Mouse (Mus musculus) c-Kit-positive CD71-positive TER-119-positive erythroid progenitor cells, embryonic 14.5 days (primary cell): Measurements from ENCODE around the gene Ctnna2.

Source experiments
- DNase-seq: peaks from one replicate; pipeline ENCODE4 v3.0.0-alpha.2; 2013; ENCODE audit warnings: low spot score

The Ctnna2 gene

GRCm38 (mm10) chr6:76908086-76908485 is 1071.4 kb downstream of the Ctnna2 start:
- DNase-seq = no peak

DNA sequence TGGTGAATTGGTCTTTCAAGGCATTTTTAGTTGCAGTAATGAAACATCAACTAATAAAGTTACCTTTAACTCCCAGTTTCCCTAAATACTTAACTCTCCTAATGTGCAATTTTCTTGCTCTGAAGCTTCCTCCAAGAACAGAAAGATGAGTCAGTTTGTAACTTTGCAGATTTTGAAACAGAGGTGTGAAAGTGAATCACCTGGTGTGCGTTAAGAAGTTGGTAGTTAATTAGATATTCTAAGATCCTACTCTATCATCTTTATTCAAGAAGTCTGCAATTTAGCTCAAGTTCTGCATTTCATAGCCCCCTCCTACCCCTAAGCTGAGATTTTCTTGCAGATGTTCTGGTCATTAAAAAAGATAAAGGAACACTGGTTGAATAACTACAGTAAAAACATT is 1082.3 kb downstream of the Ctnna2 start:
- DNase-seq = no peak
